Mouse (Mus musculus): ENCODE results near the gene 2010111I01Rik.
"Not testable (repeated sequence)": the region's sequence is repeated elsewhere in the genome, so short reads cannot be mapped to it uniquely, and the experiment has no call there.

The 2010111I01Rik gene

GRCm38 (mm10) chr13:62964640-62965311 is at the start of gene 2010111I01Rik:
Gene 2010111I01Rik (plus strand): TSS chr13:62964893.
- DNase-seq, result peak; percentile 100

- peak; percentile 76 for DNase-seq
These were observed 48.0 kb upstream of the 2010111I01Rik start for GRCm38 (mm10) chr13:62916675-62917074.

DNA sequence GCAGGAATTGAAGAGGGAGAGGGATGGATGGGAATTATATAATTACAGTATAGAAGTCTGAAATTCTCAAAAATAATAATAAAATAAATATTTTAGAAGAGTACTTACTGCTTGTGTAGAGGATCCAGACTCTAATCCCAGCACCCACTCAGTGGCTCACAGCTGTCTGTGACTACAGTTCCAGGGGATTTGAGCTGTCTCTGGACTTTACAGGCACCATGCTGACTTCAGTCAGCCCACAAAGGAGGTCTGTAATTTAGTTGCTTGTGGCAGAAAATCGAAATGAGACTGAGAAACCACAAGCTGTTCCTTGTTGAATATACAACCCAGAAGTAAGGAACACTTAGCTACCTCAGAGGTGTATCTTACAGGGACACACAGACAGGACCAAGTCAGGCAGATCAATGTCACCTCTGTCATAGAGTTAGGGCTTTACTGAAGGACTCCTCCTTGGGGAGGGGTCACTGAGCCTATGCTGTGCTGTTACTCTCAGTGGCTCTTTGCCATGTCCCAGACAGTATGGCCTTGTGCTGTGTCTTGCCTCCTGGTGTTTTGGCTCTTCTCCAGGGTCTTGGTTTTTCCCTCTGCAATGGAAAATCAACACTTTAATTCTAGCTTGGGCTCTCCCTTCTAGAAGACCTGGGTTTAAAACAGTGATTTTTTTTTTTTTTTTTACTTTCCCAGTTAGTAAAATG is 47.1 kb upstream of the 2010111I01Rik start:
- DNase-seq, result peak; percentile 34

- DNase-seq, result peak; percentile 90
These were observed 44.9 kb upstream of the 2010111I01Rik start for GRCm38 (mm10) chr13:62919647-62920341.

DNA sequence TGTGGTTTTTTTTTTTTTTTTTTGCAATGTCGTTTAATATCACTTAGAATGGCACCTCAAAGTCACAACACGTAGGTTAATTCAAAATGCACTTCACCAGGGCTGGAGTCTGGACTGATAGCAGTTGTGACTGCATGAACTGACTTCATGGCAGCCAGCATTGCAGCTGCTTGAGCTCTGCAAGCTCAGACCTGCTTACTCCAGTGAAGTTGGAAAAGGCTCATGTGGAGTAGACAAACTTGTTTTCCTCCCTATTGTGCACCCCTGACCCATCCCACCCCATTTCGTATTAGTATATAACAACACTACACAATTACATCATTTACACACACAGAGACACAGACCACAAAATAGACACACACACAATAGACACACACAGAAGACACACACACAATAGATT is 42.0 kb upstream of the 2010111I01Rik start:
- DNase-seq, result peak; percentile 44

- peak; percentile 86 for DNase-seq
These were observed 41.5 kb upstream of the 2010111I01Rik start for GRCm38 (mm10) chr13:62923182-62923581.

DNA sequence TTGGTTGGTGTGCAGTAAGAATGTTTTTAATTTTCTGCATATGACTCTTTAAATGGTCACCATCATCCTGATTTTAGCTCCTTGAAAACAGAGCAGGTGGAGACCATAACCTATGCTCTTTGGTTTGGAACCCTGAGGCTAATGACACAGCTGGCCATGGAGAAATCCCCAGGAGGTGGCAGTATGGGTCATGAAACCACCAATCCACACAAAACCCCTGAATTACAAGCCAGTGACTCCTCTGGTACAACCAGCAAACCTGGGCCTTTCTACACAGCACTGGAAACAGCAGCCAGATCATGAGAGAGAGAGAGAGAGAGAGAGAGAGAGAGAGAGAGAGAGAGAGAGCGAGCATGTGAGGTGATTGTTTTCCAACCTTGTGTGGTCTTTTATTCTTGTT is 38.2 kb upstream of the 2010111I01Rik start:
- no peak for DNase-seq

DNA sequence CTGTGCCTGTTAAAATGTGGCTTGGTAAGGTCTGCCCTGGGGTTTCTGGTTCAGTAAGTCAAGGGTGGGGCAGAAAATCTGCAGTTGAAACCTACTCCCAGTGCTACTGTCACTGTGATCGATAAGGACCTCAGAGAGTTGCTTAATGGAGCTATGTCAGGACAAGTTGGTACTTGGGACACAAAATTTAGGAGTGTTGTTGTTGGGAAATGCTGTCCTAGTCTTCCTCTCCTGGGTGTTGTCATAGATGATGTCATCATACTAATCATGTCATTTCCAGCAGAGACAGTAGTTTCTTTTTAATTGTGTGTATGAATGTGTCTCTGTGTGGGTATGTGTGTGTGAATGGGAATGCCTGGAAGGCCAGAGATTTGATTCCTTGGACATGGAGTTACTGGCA is 37.2 kb upstream of the 2010111I01Rik start:
- no peak for DNase-seq

GRCm38 (mm10) chr13:62929144-62929543 is 35.5 kb upstream of the 2010111I01Rik start:
- DNase-seq, result not testable (repeated sequence)

DNA sequence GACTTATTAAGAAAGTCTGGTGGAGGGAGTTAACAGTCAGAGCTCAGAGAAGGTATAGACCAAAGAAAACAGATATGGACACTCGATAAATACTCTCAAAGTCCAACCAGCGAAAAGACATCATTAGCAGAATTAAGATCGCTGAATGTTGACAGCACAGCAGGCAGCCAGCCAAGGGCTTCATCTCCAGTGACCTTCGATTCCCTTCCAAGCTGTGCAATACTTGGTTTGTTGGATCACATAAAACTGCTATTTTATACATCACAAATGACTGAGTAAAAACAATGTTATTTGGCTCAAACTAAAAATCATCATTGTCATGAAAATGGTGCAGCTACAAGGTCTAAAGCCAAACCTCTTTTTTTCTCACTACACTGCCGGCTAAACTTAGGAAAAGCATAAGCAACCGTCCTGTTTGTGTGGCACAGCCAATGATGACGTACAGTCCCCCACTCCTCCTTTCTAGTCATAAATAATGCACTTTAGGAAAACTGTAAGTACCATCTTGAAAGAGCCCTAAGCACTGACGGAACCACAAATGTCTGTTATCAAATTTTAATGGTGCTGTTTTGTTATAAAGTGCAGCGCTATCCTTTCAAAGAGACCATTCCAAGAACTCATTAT is 34.8 kb upstream of the 2010111I01Rik start:
- DNase-seq, result no peak

- no peak for DNase-seq
These were observed 32.2 kb upstream of the 2010111I01Rik start for GRCm38 (mm10) chr13:62932452-62932851.

- DNase-seq, result no peak
These were observed 25.3 kb upstream of the 2010111I01Rik start for GRCm38 (mm10) chr13:62939371-62939770.

GRCm38 (mm10) chr13:62939797-62940196 is 24.9 kb upstream of the 2010111I01Rik start:
- no peak for DNase-seq

DNA sequence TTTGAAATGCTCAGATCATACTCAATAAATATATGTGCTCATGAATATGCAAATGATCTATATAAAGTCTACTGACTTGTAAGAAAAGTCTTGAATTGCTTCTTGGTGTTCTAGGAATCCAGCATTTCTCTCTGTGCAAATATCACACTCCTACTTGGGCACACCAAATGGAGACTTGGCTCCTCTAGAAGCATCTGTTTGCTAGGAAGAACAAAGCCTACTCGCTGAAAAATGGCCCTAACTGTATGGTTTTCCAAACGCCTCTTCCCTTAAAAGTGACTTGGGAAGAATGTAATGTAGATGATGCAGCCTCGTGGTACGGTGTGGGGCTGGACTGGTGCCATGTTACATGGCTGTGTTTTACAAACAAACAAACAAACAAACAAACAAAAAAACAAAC is 24.0 kb upstream of the 2010111I01Rik start:
- no peak for DNase-seq

GRCm38 (mm10) chr13:62941341-62942005 is 23.2 kb upstream of the 2010111I01Rik start:
- DNase-seq, result no peak

DNA sequence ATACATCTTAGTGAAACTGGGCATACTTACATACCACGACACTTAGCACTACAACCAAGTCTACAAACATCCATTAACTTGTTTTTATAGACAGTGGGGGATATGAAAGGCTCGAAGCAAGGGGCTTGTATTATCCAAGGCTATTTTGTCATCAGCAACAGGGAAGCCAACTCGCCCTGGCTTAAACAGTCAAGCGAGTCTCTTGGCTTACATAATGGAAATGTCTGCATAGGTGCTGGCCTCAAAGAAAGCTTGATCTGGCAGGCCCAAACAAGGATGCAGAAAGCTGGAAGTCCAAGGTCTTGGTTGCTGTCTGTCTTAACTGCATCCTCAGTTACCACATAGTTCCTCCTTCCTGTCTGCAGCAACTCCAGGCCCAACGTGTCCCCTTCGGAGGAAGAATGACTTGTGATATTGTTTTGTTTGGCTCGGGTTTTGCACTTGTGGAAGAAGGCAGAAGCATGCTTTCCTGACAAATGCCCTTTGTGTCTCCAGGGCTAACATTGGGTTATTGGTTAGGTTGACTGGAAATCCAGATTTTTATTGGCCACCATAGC is 21.3 kb upstream of the 2010111I01Rik start:
- DNase-seq, result no peak

- DNase-seq, result no peak
These were observed 20.6 kb upstream of the 2010111I01Rik start for GRCm38 (mm10) chr13:62944109-62944508.

DNA sequence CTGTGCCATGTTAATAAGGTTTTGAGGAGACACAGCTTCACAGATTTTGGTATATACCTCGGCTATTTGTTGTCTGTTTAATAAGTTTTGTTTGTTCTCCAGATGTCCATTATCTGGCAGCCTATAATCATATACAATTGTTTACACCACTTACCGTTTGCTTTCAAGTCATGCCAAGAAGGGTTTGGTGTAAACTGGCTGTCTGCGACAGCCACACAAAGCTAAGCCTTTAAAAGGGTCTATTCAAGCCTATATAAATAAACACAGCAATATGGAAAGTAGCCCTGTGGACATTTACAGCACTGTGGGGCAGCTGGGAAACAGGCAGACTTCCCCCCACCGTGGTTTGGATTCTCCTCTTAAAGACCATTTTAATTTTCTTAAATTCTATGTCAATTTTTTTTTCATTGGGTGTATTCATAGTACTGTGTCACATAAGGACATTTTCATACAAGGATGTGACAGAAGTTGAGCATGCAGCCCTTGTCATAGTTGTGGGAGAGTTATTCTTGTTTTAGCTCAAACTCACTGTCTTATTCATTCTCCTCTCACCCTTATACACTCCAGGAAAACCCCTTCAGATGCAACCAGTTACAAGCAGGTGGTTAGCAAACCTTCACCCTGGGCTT is 15.0 kb upstream of the 2010111I01Rik start:
- no peak for DNase-seq

- DNase-seq, result peak; percentile 31
These were observed 13.1 kb upstream of the 2010111I01Rik start for GRCm38 (mm10) chr13:62951606-62952005.

DNA sequence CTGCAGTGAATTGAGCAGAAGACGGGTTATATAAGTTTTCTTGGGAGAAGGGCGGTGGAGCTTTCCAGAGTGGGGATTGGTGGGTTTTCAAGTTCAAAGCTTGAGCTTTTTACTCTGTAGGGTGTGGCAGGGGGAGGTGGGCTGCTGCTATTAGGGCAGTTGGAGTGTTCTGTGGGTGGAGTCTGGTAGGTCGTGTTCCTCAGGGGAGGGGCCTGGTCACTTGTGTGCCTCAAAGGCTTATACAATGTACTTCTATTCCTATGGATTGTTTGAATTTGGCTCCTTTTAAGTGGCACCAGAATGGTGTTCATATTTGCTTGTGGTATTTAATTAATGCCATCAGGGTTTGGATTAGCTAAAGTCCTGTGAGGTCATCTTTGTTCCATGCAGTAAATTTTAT is 12.6 kb upstream of the 2010111I01Rik start:
- peak; percentile 25 for DNase-seq

GRCm38 (mm10) chr13:62952624-62953023 is 12.1 kb upstream of the 2010111I01Rik start:
- peak; percentile 54 for DNase-seq

GRCm38 (mm10) chr13:62955997-62956396 is 8.7 kb upstream of the 2010111I01Rik start:
- DNase-seq, result peak; percentile 90
